Mouse (Mus musculus): ENCODE data around the gene Dcaf4. TPM values are rescaled to one million over a fixed set of nuclear protein-coding genes. Genes with fewer than 3 reads are reported as not detected.

Gene Dcaf4
- polyA plus RNA-seq, 1 experiment from 2014 or later: 48.1 TPM

- no peak overlapping the region for H3K27ac ChIP-seq (replicated peaks)
- H3K4me1 ChIP-seq: peaks cover 35% of the 10 kb centered on the region
- peak overlapping the region; percentile 40; the same call in 1 of the 2 replicates for H3K9ac ChIP-seq
- H3K4me3 ChIP-seq (replicated peaks): peak overlapping the region; percentile 66
- under 1% methylated on average over 53 of the region's 53 CpGs for WGBS
- peak overlapping the region; percentile 100 for H3K4me2 ChIP-seq (replicated peaks)
- no peaks in the 10 kb centered on the region for H3K36me3 ChIP-seq
- peaks cover 33% of the 10 kb centered on the region for H3K27me3 ChIP-seq
- H3K9me3 ChIP-seq (replicated peaks): no peaks in the 10 kb centered on the region
- no peak for ATAC-seq (ENCODE audit: insufficient number of reproducible peaks, low FRiP score, low TSS enrichment, low read depth)
Observed at GRCm38 (mm10) chr12:83485911-83486670, 34.2 kb upstream of the Dcaf4 start.

- Histone ChIP-seq H3K9me3 (replicated peaks) (0 out of 2 replicates have a peak, but pooled peaks cover 4% of the 10 kb centered on the region), H3K4me2 (replicated peaks) (peak overlapping the region; percentile 100), H3K4me3 (replicated peaks) (peak overlapping the region; percentile 66), H3K27me3 (peaks cover 33% of the 10 kb centered on the region), H3K36me3 (no peaks in the 10 kb centered on the region), H3K27ac (replicated peaks) (0 out of 2 replicates have a peak overlapping the region, but pooled peaks have one; percentile 39), H3K9ac (peak overlapping the region; percentile 40), H3K4me1 (peaks cover 35% of the 10 kb centered on the region)
- WGBS: under 1% methylated on average over 73 of the region's 73 CpGs
- ATAC-seq (ENCODE audit: insufficient number of reproducible peaks, low FRiP score, low TSS enrichment, low read depth): peak; percentile 66
Observed at GRCm38 (mm10) chr12:83486671-83487461, 33.4 kb upstream of the Dcaf4 start.

GRCm38 (mm10) chr12:83487476-83487991 is 32.7 kb upstream of the Dcaf4 start, which contains the start of gene Dpf3:
Gene Dpf3 (minus strand): TSS chr12:83487716.
- Histone ChIP-seq H3K9me3 (replicated peaks) (0 out of 2 replicates have a peak, but pooled peaks cover 4% of the 10 kb centered on the region), H3K4me2 (replicated peaks) (peak within 1 kb of the TSS; percentile 100), H3K27me3 (peaks cover 33% of the 10 kb centered on the region), H3K4me1 (peaks cover 35% of the 10 kb centered on the region), H3K27ac (replicated peaks) (0 out of 2 replicates have a peak within 1 kb of the TSS, but pooled peaks have one; percentile 39), H3K9ac (peak within 1 kb of the TSS; percentile 40), H3K36me3 (no peaks in the 10 kb centered on the region), H3K4me3 (replicated peaks) (peak within 1 kb of the TSS; percentile 66)
- ATAC-seq (ENCODE audit: insufficient number of reproducible peaks, low FRiP score, low TSS enrichment, low read depth): peak; percentile 93
- WGBS: under 1% methylated on average over 31 of the region's 31 CpGs

- Histone ChIP-seq H3K9me3 (replicated peaks) (0 out of 2 replicates have a peak, but pooled peaks cover 4% of the 10 kb centered on the region), H3K36me3 (no peaks in the 10 kb centered on the region), H3K9ac (no peak overlapping the region), H3K27ac (replicated peaks) (no peak overlapping the region), H3K4me3 (replicated peaks) (peak overlapping the region; percentile 66), H3K27me3 (peaks cover 28% of the 10 kb centered on the region), H3K4me1 (peaks cover 35% of the 10 kb centered on the region), H3K4me2 (replicated peaks) (peak overlapping the region; percentile 100)
- WGBS: under 1% methylated on average over 29 of the region's 29 CpGs
- ATAC-seq (ENCODE audit: insufficient number of reproducible peaks, low FRiP score, low TSS enrichment, low read depth): no peak
Observed at GRCm38 (mm10) chr12:83488211-83488941, 31.9 kb upstream of the Dcaf4 start.

GRCm38 (mm10) chr12:83489748-83490147 is 30.5 kb upstream of the Dcaf4 start:
- no peak overlapping the region for H3K27ac ChIP-seq (replicated peaks)
- H3K4me1 ChIP-seq: peaks cover 32% of the 10 kb centered on the region
- peaks cover 15% of the 10 kb centered on the region for H3K27me3 ChIP-seq
- no peaks in the 10 kb centered on the region for H3K36me3 ChIP-seq
- no peak overlapping the region for H3K4me3 ChIP-seq (replicated peaks)
- WGBS: 31% methylated on average over 2 of the region's 2 CpGs
- ATAC-seq (ENCODE audit: insufficient number of reproducible peaks, low FRiP score, low TSS enrichment, low read depth): no peak
- no peak overlapping the region for H3K4me2 ChIP-seq (replicated peaks)
- 0 out of 2 replicates have a peak, but pooled peaks cover 4% of the 10 kb centered on the region for H3K9me3 ChIP-seq (replicated peaks)
- H3K9ac ChIP-seq: no peak overlapping the region

- Histone ChIP-seq H3K9me3 (replicated peaks) (0 out of 2 replicates have a peak, but pooled peaks cover 4% of the 10 kb centered on the region), H3K27me3 (peaks cover 4% of the 10 kb centered on the region; the same call in 1 of the 2 replicates), H3K36me3 (no peaks in the 10 kb centered on the region), H3K4me1 (peaks cover 14% of the 10 kb centered on the region), H3K4me3 (replicated peaks) (no peak overlapping the region), H3K4me2 (replicated peaks) (no peak overlapping the region), H3K27ac (replicated peaks) (no peak overlapping the region), H3K9ac (no peak overlapping the region)
- no peak for ATAC-seq (ENCODE audit: insufficient number of reproducible peaks, low FRiP score, low TSS enrichment, low read depth)
- WGBS: 41% methylated on average over 1 of the region's 1 CpGs
Observed at GRCm38 (mm10) chr12:83491609-83492008, 28.7 kb upstream of the Dcaf4 start.

GRCm38 (mm10) chr12:83492808-83493207 is 27.5 kb upstream of the Dcaf4 start:
- Histone ChIP-seq H3K36me3 (no peaks in the 10 kb centered on the region), H3K9me3 (replicated peaks) (0 out of 2 replicates have a peak, but pooled peaks cover 4% of the 10 kb centered on the region), H3K27me3 (peaks cover 4% of the 10 kb centered on the region; the same call in 1 of the 2 replicates), H3K4me3 (replicated peaks) (no peak overlapping the region), H3K9ac (no peak overlapping the region), H3K27ac (replicated peaks) (no peak overlapping the region), H3K4me2 (replicated peaks) (no peak overlapping the region), H3K4me1 (peaks cover 13% of the 10 kb centered on the region)
- WGBS: 70% methylated on average over 3 of the region's 3 CpGs
- no peak for ATAC-seq (ENCODE audit: insufficient number of reproducible peaks, low FRiP score, low TSS enrichment, low read depth)

GRCm38 (mm10) chr12:83494196-83494595 is 26.1 kb upstream of the Dcaf4 start:
- Histone ChIP-seq H3K27me3 (no peaks in the 10 kb centered on the region), H3K4me3 (replicated peaks) (no peak overlapping the region), H3K4me1 (no peaks in the 10 kb centered on the region), H3K9me3 (replicated peaks) (0 out of 2 replicates have a peak, but pooled peaks cover 4% of the 10 kb centered on the region), H3K4me2 (replicated peaks) (no peak overlapping the region), H3K9ac (no peak overlapping the region), H3K36me3 (no peaks in the 10 kb centered on the region), H3K27ac (replicated peaks) (no peak overlapping the region)
- ATAC-seq (ENCODE audit: insufficient number of reproducible peaks, low FRiP score, low TSS enrichment, low read depth): no peak
- WGBS: 82% methylated on average over 9 of the region's 9 CpGs

GRCm38 (mm10) chr12:83495248-83495960 is 24.9 kb upstream of the Dcaf4 start:
- H3K4me2 ChIP-seq (replicated peaks): no peak overlapping the region
- no peaks in the 10 kb centered on the region for H3K36me3 ChIP-seq
- H3K4me1 ChIP-seq: no peaks in the 10 kb centered on the region
- ATAC-seq (ENCODE audit: insufficient number of reproducible peaks, low FRiP score, low TSS enrichment, low read depth): no peak
- H3K27ac ChIP-seq (replicated peaks): no peak overlapping the region
- 73% methylated on average over 4 of the region's 4 CpGs for WGBS
- 0 out of 2 replicates have a peak, but pooled peaks cover 4% of the 10 kb centered on the region for H3K9me3 ChIP-seq (replicated peaks)
- H3K27me3 ChIP-seq: no peaks in the 10 kb centered on the region
- H3K9ac ChIP-seq: no peak overlapping the region
- no peak overlapping the region for H3K4me3 ChIP-seq (replicated peaks)

- Histone ChIP-seq H3K36me3 (no peaks in the 10 kb centered on the region), H3K27me3 (no peaks in the 10 kb centered on the region), H3K27ac (replicated peaks) (no peak overlapping the region), H3K4me2 (replicated peaks) (no peak overlapping the region), H3K9ac (no peak overlapping the region), H3K9me3 (replicated peaks) (0 out of 2 replicates have a peak, but pooled peaks cover 4% of the 10 kb centered on the region), H3K4me3 (replicated peaks) (no peak overlapping the region), H3K4me1 (no peaks in the 10 kb centered on the region)
- 46% methylated on average over 9 of the region's 9 CpGs for WGBS
- no peak for ATAC-seq (ENCODE audit: insufficient number of reproducible peaks, low FRiP score, low TSS enrichment, low read depth)
Observed at GRCm38 (mm10) chr12:83495961-83496282, 24.3 kb upstream of the Dcaf4 start.

All from embryonic facial prominence, embryonic 15.5 days (tissue).